Mouse (Mus musculus): Measurements from ENCODE around the gene 2510039O18Rik. TPM values are rescaled to one million over a fixed set of nuclear protein-coding genes. Genes with fewer than 3 reads are reported as not detected.

2510039O18Rik gene
- total RNA-seq (2022): 10 to 100 TPM; 26.0 to 30.2 (median 28.1) TPM

DNA sequence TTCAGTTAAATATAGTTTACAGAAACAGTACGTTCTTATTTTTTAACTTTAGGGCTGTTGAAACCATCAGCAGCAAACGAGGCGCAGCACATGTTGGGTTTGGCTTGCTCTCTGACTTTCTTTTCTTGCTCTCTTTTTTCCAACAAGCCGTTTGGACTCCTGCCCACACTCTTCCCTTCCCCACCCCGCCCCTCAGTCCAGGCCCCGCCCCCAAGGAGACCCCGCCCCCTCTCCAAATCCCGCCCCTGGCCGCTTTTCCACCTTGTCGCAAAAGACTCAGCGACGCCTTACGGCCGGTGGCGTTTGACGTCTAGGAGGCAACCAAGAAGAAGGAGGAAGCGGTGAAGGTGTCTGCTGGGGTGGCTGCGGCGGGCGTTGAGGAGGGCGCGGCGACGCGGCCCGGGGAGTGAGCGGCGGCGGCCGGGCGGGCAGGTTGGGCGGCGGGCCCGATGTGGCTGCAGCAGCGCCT lies at the start of gene 2510039O18Rik:
2510039O18Rik (plus strand) TSS at position 320 of the 469 bp plus-strand sequence.
- peak; percentile 75 to 82 for DNase-seq (ENCODE audit: low spot score in 2 of 2)

DNA sequence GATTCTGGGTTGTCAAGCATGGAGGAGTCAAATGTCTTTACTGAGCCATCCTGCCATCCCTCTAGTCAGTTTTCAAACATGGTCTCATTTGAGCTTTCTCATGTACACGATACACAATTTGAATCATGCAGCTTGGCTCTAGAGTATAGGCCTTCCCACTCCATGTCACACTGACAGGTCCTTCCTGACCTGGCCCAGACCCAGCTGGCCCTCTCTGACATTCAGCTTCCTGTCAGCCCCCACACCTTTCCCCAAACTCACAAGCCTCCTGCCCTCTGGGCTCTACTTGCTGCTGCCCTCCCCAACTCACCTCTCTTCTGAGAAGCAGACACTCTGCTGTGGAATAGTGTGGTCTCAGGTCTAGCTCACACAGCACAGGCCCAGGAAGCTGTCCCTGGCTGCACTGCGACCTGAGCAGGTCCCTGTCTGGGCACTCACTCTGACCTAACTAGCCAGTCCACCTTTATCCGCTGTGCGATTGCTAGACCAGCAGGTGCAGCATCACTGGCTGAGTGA lies 44.8 kb upstream of the 2510039O18Rik start:
- no peak for DNase-seq (ENCODE audit: low spot score in 2 of 2)

DNA sequence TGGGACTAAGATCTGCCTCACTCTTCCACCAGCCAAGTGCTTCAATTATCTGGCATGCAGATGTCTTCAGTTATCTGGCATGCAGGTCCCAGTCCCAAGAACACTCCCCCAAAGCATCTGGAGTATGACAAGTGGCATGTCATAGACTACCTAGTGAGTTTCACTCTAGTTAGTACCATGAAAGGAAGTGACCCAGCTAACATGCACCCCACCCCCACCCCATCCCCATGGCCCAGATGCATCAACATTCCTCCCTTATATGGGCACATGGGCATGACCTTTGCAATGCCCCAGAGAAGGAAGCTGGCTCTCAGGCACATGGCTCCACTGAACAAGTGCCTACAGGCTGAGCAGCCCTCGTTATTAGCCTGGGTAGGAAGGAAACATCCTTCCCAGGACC lies 44.3 kb upstream of the 2510039O18Rik start:
- no peak for DNase-seq (ENCODE audit: low spot score in 2 of 2)

DNA sequence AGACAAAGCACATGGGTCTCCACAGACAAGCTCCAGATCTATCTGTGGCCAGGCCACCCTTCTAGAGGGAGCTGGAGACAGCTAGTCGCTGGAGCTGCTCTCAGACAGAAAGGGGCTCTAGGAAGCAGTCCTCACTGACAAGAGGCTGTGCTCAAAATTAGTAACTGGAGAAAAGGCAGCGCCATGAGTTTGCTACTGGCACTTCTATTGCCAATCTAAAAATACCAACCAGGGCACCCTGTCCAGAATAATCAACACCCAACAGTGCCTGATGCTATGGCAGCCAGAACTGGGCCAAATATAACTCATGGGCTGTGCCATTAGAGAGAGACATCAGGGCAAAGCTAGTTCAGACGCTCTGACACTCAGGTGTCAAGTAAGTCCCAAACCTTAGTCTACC lies 43.3 kb upstream of the 2510039O18Rik start:
- DNase-seq (ENCODE audit: low spot score in 2 of 2): no peak

DNA sequence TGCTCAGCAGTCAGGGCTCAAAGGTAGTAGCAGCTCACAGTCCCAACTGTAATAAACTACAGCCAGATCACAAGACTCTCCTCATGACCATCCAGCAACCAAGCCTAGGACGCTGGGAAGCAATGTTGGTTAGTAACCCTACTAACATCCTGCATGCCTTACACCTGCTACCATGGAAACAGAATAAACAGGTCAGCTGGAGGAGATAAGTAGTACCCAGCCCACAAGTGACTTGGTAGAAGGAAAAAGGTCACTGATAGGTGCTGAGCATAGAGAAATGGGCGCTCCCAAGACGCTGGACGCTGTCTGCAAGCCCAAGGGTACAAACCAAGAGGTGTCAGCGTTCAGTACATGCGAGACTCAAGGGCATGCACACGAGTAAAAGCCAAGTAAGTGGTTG lies 40.2 kb upstream of the 2510039O18Rik start:
- no peak for DNase-seq (ENCODE audit: low spot score in 2 of 2)

DNA sequence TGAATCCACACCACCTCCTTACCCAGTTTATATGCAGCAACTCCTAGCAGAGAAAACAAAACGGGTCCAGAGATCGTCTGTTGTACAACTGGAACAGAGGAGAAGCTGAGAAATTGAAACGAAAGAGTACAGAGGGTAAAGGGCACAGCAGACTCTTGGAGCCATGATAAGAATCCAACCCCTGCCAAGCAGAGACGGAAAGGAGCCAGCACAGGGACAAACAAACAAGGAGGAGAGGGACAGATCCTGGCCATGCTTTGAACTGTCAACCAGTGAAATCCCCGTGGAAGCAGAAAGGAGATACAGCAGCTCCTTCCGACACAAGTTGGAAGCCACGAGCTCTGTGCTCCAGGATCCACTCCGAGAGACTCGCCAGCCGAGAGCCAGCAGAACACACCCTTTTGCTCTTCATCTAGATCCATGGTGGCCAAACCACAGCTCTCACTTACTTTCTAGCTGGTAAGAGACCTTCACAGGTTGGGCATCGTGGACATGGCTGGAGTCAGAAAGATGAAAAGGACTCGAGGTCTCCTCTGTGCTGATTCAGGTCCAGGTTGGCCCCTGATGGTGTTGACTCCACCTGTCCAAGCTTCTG lies 37.7 kb upstream of the 2510039O18Rik start:
- DNase-seq (ENCODE audit: low spot score in 2 of 2): no peak

DNA sequence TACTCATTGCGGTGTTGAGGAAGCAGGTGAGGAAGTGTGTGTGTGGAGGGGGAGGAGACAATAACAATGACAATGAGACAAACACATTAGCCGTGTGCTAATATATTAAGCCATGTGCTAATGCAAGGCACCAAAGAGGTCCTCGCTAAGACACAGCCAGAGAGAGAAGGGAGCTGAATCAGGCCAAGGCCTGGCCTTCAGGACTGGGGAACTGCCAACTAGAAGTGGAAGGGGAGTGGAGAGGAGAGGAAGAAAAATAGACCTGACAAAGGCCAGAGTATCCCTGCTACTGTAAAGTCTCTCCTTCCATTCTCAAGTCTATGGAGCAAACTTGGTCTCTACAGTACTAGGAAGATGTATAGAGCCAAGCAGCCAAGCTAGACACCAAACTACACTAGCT lies 37.1 kb upstream of the 2510039O18Rik start:
- DNase-seq (ENCODE audit: low spot score in 2 of 2): no peak

DNA sequence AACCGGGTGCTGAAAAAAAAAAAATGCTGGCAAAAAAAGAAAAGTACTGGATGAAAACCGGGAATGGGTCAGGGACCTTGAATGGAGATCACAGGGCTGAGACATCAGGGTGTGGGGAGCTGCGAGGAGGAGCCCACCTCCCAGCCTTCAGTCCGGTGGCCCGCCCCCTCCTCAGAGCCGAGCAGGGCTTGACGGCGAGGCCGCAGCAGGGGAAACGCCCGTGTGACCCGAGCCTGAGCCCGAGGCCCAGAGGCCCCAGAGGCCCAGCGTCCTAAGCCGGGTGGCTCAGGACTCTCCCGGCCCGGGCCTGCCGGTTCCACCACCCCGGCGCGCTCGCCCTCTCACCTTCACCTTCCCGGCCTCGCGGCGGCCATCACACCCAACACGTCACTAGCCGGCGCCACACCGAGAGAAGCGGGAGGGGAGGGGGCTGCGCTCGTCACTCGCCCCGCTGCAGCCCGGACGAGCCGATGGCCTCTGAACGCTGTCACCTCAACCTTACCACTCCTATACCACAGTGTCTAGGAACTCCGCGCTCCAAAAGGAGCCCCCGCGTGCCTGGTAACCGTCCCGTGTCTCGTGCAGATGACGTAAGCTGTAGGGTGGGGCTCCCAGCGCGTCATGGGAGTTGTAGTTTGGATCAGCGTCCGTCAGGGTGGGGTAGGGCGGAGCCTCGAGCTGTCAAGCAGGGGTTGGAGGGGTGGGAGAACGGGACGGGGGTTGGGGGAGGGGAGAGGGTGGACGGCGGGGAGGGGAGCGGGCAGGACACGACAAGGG lies 36.2 kb upstream of the 2510039O18Rik start, which contains the start of gene Mfn2:
Mfn2 (minus strand) TSS at position 392 of the 777 bp plus-strand sequence.
- peak; percentile 91 to 93 for DNase-seq (ENCODE audit: low spot score in 2 of 2)

DNA sequence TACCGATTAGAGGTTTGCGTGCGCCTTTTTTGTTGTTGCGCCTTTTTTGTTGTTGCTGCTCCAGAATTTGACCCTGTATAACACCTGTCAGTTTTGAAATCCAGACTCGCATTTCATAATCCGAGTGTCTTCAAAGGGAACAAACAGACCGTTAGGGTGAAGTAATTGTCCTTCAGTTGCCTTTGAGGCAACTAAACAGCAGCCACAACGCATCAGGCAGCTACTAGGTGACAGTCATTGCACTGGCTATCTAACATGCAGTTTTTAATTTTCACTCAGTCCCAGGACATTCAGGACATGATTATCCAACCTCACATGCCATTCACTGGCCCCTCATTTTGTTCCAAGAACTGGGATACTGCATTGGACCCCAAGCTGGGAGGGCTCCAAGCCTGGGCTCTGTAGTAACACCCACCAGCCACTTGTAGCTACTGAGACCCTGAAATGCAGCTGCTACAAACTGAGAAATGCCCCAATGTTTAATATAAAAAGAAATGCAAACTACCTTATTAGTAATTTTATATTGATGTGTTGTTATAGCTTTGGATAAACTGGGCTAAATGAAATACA lies 35.5 kb upstream of the 2510039O18Rik start:
- DNase-seq (ENCODE audit: low spot score in 2 of 2): no peak

DNA sequence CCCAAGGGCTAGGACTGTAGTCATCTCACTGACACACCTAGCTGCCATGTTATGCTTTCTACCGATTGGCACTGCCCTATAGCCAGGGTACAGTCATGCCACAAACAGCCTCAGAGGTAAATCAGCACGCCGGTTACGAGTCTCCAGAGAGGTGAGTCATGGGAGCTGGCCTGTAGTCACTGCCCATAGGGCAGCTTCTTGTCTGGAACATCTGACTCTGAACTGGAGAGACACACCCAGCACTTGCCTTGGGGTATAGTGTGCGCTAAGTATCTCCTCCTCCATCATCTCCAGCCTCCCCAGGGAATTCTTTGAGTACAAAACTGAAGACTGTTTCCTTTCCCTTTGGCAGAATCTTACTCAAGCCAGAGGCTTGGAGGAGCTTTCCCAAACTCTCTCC lies 34.5 kb upstream of the 2510039O18Rik start:
- DNase-seq (ENCODE audit: low spot score in 2 of 2): no peak

DNA sequence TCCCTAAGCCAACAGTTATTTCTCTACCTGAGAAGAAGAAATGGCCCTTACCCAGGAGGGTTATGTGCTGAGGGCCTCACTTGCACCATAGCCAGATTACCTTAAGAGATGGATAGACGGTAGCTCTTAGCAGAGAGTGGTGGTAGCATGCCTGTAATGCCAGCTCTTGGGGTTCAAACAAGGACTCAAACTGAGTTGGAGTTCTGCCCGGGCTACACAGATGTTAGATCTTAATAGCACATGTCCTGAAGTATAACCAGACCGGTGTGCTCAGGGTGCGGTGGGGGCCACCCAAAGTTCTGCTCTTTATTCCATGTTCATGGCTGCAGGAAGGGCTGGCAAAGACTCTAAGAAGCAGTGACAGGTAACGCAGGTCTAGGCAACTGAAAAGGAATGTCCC lies 31.2 kb upstream of the 2510039O18Rik start:
- no peak for DNase-seq (ENCODE audit: low spot score in 2 of 2)

DNA sequence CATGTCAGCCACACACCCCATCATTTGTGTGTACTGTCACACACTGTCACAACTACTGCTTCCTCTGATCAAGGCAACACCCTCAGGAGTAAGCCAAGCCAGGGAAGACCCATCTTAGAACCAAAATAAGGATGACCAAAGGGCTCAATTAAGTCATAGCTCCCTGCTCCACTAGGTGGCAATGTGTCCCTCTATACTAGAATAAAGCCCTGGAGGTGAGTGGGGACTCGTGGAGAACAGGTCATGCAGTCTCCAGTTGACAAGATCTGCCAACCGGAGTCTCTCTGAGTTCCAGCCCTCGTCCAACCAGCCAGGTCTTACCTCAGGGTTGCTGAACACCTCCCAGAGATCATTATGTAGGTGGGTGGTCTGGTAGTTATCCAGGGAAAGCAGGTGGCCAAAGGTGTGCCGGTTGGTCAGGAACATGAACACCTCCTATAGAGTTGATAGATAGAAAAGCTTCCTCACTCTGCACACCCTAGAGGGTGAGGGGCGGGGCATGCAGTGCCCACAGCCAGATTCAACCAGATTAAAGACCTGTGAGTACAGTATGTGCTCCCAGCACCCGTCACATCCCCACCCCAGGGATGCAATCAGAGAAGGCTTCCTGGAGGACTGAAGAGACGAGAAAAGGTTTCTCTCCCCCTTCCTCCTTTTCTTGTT lies 22.1 kb upstream of the 2510039O18Rik start:
- DNase-seq (ENCODE audit: low spot score in 2 of 2): peak in 1 of 2 experiments; percentile 51

DNA sequence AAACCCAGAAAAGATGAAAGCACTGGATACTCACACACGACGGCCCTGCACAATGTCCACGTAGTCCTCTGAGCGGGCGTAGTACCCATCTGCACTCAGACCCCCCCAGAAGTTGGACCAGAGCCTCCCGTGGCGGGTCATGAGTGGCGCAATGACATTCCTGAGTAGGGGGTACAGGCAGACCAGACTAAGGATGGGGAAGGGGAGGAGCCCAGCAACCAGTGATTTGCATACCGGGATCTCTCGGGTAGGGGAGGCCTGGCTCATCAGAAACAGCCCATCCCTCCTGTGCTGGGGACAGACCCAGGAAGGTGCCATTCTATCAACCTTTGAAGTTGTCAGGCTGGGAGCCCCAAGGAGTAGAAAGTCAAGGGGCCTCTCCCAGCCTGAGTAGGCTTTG lies 19.7 kb upstream of the 2510039O18Rik start:
- DNase-seq (ENCODE audit: low spot score in 2 of 2): no peak

DNA sequence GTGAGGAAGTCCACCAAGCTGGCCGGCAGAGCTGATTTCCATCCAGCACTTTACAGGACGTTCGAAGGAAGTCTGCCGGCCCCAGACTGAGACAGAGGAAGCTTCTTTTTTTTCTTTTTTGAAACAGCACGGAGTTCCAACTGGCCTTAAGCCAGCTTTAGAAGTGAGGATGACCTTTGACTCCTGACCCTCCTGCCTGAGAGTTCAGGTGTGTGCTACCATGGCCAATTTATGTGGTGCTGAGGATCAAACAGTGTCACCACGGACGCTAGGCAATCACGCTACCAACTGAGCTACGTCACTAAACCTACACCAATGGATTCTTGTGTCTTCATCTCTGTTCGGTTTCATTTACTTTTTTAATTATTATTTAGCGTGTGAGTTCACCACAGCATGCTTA lies 18.4 kb upstream of the 2510039O18Rik start:
- no peak for DNase-seq (ENCODE audit: low spot score in 2 of 2)

DNA sequence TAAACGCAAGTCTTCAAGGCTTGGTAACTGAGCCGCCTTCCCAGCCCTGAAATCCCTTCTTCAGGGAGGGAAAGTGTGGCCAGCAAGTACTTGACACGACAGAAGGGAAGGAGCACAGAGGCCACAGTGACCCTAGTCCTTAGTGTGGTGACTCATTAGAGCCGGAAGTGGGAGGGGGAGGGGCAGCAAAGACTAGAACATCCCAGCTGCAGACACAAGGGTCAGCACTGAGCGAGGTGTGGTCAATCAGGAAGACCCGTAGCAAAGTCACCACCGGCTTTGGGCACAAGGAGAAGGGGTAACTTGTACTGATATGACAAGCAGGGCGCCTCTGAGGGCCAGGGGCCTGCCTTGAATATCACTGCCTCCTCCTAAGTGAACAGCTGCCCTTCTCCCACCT lies 13.0 kb upstream of the 2510039O18Rik start:
- DNase-seq (ENCODE audit: low spot score in 2 of 2): no peak

DNA sequence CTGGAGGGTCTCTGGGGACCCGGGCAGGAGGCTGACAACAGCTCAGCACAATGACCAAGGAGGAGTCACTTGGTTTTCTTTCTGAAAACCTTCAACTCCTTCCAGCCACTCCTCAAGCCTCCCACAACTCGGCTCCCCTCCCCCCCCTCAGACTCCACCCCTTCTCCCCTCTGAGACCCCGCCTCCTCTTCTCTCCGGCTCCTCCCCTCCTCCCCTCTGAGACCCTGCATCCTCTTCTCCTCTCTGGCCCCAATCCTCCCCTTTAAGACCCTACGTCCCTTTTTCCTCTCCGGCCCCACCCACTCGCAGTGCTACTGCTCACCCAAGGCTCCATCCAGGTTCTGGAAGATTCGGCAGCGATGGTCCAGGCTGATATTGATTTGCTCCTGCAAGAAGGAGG lies 12.6 kb upstream of the 2510039O18Rik start:
- DNase-seq (ENCODE audit: low spot score in 2 of 2): no peak

DNA sequence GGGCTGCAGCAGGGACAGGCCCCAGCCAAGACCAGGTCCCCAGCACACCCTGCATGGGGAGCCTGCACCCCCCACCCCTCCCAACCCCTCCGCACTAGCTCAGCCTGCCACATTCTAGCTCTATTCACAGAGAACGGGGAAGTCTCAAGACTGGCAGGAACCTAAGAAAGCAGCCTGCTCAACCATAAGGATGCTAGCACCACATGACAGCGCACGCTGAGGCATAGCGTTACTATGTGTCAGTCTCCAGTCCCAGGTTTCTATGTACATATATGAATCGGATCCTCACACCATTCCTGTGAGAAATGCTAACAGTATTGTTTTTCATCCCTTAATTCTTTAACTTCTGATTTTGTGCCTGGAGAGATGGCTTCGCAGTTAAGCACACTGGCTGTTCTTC lies 12.2 kb upstream of the 2510039O18Rik start:
- DNase-seq (ENCODE audit: low spot score in 2 of 2): no peak

DNA sequence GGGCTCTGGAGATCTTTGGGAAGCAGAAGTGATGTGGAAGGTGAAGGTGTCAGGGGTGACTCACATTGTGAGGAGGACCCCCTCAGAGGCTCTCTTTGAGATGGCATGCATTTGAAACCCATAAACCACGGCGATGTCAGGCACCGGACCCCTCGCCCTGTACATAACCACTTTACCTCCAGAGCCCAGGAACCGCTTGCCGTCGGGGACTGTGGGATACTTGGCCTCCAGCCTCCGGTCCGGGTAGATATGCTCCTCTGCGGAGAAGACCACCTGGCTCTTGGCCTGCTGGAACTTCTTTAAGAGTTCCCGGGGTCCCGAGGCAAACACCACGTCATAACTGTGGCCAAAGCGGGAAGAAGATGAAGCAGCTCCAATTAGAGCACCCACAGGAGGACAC lies 9.7 kb upstream of the 2510039O18Rik start:
- DNase-seq (ENCODE audit: low spot score in 2 of 2): no peak

DNA sequence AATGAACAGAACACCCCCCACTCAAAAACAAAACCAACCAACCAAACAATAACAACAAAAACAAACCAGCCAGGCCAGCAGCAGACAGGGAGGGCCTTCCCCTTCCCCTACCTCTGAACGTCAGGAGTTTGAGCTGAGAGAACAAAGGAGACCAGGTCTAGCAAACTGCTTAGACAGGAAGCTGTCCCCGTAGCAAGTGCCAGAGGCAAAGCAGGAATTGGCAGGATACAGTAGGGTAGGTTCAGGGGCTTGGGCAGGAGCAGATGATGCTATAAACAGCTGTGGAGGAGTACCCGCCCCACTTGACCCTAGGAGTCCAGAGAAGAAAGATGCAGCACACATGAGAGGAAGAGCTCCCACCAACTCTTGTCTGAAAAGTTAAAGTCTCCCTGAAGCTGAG lies 6.6 kb upstream of the 2510039O18Rik start:
- DNase-seq (ENCODE audit: low spot score in 2 of 2): no peak

DNA sequence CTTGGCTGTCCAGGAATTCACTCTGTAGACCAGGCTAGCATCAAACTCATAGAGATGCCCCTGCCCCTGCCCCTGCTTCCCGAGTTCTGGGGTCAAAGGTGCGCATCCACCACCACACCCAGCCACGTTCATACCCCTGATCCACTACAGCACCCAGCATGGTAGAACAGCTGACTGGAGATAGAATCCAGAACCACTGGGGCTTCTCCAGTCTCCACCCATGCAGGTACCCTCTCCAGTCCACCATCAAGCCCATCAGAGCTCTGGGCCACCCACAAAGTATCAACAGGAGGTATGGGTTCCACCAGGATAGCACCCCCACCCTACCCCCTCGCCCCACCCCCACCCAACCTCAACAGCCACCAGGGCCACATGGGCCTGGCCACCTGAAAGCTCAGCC lies 6.1 kb upstream of the 2510039O18Rik start:
- DNase-seq (ENCODE audit: low spot score in 2 of 2): no peak

DNA sequence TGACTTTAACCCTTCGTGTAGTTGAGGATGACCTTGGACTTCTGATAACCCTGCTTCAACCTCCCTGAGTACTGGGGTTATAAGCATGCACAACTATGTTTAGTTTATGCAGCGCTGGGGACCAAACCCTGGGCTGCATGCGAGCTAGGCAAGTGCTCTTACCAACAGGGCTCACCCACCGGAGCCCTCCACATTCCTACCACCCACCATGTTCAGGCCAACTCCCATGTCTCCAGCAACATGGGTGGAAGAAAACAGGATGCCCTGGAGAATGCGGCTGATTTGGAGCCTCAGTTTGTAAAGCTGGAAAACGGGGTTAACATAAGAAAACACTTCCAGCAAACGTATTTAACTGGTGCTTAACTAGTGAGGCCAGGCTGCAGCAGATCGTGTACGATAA lies 4.8 kb upstream of the 2510039O18Rik start:
- DNase-seq (ENCODE audit: low spot score in 2 of 2): no peak

All from layer of hippocampus, adult 8-10 months (tissue).